Mouse (Mus musculus): Measurements from ENCODE around the gene Cypt2.
"Not testable (repeated sequence)": the region's sequence is repeated elsewhere in the genome, so short reads cannot be mapped to it uniquely, and the experiment has no call there.

The Cypt2 gene

DNA sequence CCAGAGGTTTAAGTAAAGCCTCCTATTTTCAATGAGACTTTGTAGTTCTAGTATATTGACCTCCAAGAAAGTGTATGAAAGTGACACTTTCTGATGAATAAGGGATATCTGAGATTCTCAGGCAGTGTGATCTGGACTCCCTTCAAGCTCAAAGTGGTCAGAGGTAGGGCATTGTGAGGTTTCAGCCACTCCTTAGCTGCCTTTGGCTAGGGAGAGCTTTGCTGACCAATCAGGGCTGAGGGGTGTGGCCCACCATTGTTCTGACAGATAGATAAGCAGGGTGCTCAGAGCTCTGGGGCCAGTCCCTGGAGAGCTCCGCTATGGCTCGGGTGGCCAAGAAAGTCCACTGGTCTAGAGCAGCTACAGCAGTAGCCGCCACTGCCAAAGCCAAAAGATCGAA is at the start of gene Cypt2:
Gene Cypt2 (plus strand): TSS at position 301 of the 400 bp plus-strand sequence.
- in situ Hi-C loops (cut with MboI; ENCODE audit: low pct_unique_long_range_greater_than_20kb in 1 of 2, low sequenced_read_pairs in 2 of 2, unreplicated experiment in 1 of 2) = not testable (repeated sequence)

DNA sequence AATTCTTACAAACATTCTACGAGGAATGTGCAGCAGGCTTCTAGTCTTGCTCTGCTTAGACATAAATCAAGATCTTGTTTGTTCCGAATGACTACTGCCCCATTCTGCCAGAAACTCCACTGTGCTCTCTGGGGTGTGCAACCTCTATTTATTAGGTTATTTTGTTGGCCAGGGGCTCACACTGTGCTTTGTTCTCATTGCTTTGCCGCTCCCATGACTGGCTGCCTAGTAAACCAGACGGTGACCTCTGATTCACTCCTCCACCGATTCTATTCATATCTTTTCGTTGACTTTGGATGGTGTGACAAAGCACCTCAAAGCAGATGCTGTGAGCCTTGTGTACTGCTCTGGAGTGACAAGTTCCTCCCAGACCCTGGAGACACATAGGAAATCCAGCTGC is 46.7 kb downstream of the Cypt2 start:
- in situ Hi-C loops (cut with MboI; ENCODE audit: low pct_unique_long_range_greater_than_20kb in 1 of 2, low sequenced_read_pairs in 2 of 2, unreplicated experiment in 1 of 2) = no loop called here

All from mouse embryonic stem cell (cell line).